Mouse (Mus musculus) CD4-positive helper T cell, adult 2 months (primary cell): ENCODE results near the gene Bpifc.

ENCODE experiments used
- DNase-seq: peaks from one replicate; pipeline ENCODE4 v3.0.0-alpha.2; 2012; ENCODE audit warnings: low read depth, missing footprints, low spot score

Gene Bpifc

GRCm38 (mm10) chr10:86011172-86011571 is 523 bp downstream of the Bpifc start:
- no peak for DNase-seq

GRCm38 (mm10) chr10:86010636-86011035 is 1.1 kb downstream of the Bpifc start:
- DNase-seq, result no peak

DNA sequence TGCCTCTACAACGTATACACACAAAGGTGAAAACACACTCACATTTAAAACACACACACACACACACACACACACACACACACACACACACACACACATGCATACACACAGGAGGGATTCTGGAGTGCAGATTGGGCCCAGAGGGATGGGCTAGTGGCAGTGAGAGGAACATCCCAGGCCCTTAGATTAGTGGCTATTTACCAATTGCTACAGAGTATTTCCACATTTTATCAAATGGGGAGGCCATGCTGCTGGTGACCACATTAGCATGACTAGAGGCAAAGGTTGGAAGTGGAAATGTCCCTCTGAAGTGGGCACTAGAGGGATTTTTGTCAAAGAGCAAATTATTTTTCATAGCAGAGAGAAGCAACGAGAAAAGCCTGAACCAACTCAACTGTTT is 2.0 kb downstream of the Bpifc start:
- no peak for DNase-seq

- DNase-seq, result no peak
These were observed 5.2 kb downstream of the Bpifc start for GRCm38 (mm10) chr10:86006455-86006854.

DNA sequence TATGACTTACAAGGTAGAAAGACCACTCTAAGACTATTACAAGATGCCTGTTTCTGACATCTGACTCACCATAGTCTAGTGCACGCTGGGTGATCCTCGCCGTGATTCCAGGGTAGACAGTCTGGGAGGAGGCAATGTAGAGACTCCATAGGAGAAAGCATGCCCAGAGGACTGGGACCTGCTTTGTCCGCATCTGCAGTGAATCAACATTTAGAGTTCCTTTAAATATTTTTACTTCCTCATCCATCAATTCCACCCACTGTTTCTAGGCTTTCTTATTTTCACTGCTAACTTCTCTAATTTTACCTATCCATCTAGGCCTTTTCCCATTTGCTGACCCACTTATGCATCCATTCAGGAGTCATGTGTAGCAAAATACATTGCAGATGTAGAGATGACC is 11.2 kb downstream of the Bpifc start:
- no peak for DNase-seq

DNA sequence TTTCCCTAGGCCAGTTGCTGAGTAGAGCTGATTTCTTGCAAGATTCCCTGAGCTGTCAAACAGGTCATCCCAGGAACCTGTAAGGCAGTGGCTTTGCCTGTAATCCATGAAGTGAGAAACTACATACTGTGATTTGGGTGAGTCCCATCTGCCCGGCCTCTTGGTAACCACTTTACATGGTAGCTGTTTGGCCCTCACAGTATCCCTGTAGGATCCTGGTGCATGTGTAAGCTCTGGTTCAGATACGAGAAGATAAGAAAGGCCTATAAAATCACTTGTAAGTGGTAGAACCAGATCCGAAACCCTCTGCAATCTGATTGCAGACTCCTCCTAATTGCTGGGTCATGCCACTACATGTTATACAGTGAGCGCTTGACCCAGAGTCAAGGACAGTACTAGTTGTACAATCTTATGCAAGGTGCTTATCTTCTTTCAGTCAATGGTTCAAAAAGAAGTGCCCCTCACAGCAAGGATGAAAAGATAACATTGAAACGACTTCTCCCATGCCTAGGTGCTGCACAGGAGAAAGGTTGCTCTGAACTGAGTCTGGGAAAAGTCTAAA is 17.1 kb downstream of the Bpifc start:
- no peak for DNase-seq

- no peak for DNase-seq
These were observed 17.9 kb downstream of the Bpifc start for GRCm38 (mm10) chr10:85993836-85994235.

GRCm38 (mm10) chr10:85992412-85992811 is 19.3 kb downstream of the Bpifc start:
- DNase-seq, result no peak

- no peak for DNase-seq
These were observed 22.1 kb downstream of the Bpifc start for GRCm38 (mm10) chr10:85989412-85990115.

GRCm38 (mm10) chr10:85972915-85973314 is 38.8 kb downstream of the Bpifc start:
- DNase-seq, result no peak

DNA sequence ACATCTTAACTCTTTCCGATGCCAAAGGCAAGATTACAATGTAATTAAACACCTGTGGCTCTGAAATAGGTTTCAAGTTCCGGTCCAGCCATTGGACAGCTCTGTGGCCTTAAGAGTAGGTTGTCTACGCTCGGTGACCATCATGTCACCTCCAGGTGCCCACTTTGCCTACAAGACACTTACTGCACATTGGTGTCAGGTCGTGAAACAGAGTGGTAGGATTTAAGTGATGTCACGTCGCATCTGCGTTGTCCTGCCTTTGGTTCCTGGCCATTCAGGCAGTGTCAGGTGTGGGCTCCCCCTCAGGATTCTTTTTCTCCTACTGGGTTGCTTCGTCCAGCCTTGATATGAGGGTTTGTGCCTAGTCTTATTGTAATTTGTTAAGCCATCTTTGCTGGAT is 39.9 kb downstream of the Bpifc start:
- no peak for DNase-seq

DNA sequence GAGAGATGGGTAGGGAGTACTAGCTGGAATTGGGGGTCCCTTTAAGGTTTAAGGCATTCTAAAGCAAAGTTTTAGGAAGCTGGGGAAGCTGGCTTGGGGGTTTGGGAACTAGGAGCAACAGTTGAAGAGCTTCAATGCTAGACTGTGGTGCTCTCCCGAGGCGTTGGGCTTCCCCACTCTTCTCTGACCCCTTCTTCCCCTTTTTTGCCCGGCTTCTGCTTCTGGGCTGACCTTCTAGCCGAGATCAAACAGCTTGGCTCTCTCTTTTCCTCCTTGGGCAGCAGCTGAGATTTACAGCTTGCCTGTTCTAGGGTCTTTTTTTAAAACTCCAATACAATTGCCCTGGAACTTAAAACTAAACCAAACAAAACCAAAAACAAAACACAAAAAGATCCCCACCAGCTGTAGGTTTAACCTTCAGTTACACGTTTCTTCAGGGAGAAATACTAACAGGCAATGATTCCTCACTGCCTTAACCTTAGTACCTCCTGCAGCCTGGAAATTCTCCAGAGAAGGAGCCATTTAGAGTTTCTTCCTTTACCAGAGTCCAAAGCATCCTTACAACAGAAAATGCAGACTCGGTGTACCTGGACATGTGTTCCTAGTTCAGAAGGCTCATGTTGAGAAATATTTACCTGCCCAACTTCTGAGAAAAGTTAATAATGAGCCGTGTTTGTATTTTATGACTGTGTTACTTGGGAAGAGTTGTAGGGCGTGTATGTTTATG is 41.6 kb downstream of the Bpifc start:
- DNase-seq, result no peak

DNA sequence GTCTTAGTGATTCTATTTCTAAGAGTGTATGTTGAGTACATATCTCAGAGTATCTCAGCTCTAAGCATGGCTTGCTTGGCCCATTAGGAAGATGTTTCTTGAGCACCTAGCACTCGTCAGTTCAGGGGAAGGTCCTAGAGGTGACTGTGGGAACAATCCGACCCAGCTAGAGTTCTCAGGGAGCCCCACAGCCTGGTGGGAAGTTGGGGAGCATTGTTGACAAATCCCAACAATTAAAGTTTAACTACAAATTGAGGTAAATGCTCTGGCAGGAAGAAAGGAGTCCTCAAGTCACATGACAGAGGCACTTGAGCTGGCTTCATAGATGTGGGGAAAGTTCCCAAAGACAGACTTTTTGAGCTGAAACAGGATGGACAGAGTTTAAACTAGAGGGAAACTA is 43.0 kb downstream of the Bpifc start:
- DNase-seq, result no peak

DNA sequence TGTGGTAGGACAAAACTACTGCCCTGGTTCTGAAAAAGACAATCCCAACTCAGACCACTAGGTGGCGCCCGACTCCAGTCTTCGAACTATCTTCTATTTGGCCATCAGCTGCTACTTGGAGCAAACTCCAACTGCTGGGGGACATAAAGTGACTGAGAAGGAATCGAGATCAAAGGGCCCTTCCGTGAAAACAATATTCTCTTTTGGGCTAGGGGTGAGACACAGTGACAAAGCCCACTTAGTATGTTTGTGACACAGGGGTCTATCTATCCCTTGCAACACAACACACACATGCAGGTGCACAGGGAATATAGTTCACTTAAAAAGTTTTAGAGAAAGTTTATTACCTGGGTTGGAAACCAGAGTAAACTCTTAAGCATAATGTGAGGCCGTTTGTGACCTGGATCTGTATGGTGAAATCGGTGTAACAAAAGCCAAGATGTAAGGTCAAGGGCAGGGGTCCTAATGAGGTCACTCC is 43.5 kb downstream of the Bpifc start:
- peak; percentile 55 for DNase-seq

GRCm38 (mm10) chr10:85967411-85968156 is 44.1 kb downstream of the Bpifc start:
- DNase-seq, result no peak

GRCm38 (mm10) chr10:85966476-85966875 is 45.2 kb downstream of the Bpifc start:
- no peak for DNase-seq

DNA sequence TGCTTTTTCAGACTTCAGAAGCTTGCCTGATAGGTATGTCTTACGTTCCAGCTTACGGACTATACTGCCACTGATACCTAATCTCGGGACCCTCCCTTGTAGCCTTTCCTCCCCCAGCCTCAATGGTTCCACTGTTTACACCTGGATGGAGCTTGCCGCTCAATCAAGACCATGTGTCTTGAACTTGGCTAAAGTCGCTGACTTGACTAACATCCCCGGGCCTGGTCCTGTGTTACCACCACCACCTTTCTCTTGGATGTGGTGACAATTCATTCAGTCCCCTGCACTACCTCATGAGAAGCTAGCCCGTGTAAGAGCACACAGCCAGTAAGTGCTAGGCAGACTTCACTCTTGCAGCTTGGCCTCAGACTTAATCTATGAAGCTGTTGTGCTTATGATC is 47.4 kb downstream of the Bpifc start:
- no peak for DNase-seq

- no peak for DNase-seq
These were observed 48.8 kb downstream of the Bpifc start for GRCm38 (mm10) chr10:85962897-85963296.

DNA sequence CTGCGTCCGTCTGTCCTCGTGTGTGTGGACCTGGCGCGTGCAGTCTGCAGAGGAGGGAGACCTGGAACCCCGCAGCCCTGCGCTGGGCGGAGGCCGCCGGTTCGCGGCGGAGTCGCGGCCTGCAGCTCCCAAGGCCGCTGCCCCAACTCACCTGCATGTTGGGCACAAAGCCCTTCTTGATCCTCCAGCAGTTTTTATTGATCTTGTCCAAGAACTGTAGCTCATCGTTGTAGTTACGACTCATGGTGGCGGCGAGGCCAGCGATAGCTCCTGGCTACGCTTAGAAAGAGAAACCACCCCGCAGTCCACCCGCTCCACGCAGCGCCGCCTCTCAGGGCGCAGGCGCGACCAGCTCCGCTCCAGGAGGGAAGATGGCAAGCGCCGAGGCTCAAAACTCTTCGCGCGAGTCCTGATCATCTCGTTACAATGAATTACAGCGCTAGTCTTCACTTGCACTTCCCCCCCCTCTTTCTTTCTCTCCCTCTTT is 54.2 kb downstream of the Bpifc start, which contains the start of gene Rtcb:
Gene Rtcb, minus strand, starts transcription at position 360 of the 487 bp plus-strand sequence.
- DNase-seq, result peak; percentile 97

- peak; percentile 9 for DNase-seq
These were observed 54.8 kb downstream of the Bpifc start for GRCm38 (mm10) chr10:85956871-85957419.

GRCm38 (mm10) chr10:85954429-85954828 is 57.3 kb downstream of the Bpifc start:
- DNase-seq, result no peak
